Mouse (Mus musculus): Measurements from ENCODE around the gene Tmem86b.
"Not testable (repeated sequence)": the region's sequence is repeated elsewhere in the genome, so short reads cannot be mapped to it uniquely, and the experiment has no call there.

Gene Tmem86b

GRCm38 (mm10) chr7:4647992-4648391 is 16.8 kb upstream of the Tmem86b start:
- no peak for DNase-seq (ENCODE audit: low spot score)

GRCm38 (mm10) chr7:4647291-4647690 is 16.1 kb upstream of the Tmem86b start:
- DNase-seq (ENCODE audit: low spot score) = no peak

GRCm38 (mm10) chr7:4646806-4647205 is 15.6 kb upstream of the Tmem86b start:
- no peak for DNase-seq (ENCODE audit: low spot score)

- no peak for DNase-seq (ENCODE audit: low spot score)
Observed at GRCm38 (mm10) chr7:4643225-4643624, 12.0 kb upstream of the Tmem86b start.

GRCm38 (mm10) chr7:4641956-4642355 is 10.7 kb upstream of the Tmem86b start:
- DNase-seq (ENCODE audit: low spot score) = no peak

- no peak for DNase-seq (ENCODE audit: low spot score)
Observed at GRCm38 (mm10) chr7:4641155-4641554, 9.9 kb upstream of the Tmem86b start.

- DNase-seq (ENCODE audit: low spot score) = no peak
Observed at GRCm38 (mm10) chr7:4636179-4636578, 5.0 kb upstream of the Tmem86b start.

GRCm38 (mm10) chr7:4630198-4630597 is 1.0 kb downstream of the Tmem86b start:
- DNase-seq (ENCODE audit: low spot score) = peak; percentile 16

GRCm38 (mm10) chr7:4629586-4629985 is 1.6 kb downstream of the Tmem86b start:
- DNase-seq (ENCODE audit: low spot score) = no peak

GRCm38 (mm10) chr7:4625928-4626327 is 5.3 kb downstream of the Tmem86b start:
- no peak for DNase-seq (ENCODE audit: low spot score)

- no peak for DNase-seq (ENCODE audit: low spot score)
Observed at GRCm38 (mm10) chr7:4624343-4624742, 6.9 kb downstream of the Tmem86b start.

- DNase-seq (ENCODE audit: low spot score) = peak; percentile 61
Observed at GRCm38 (mm10) chr7:4623544-4624189, 7.6 kb downstream of the Tmem86b start.

GRCm38 (mm10) chr7:4619979-4620378 is 11.2 kb downstream of the Tmem86b start:
- peak; percentile 80 for DNase-seq (ENCODE audit: low spot score)

GRCm38 (mm10) chr7:4613740-4614403 is 17.4 kb downstream of the Tmem86b start:
- peak; percentile 19 for DNase-seq (ENCODE audit: low spot score)

- no peak for DNase-seq (ENCODE audit: low spot score)
Observed at GRCm38 (mm10) chr7:4612956-4613355, 18.3 kb downstream of the Tmem86b start.

GRCm38 (mm10) chr7:4612386-4612785 is 18.8 kb downstream of the Tmem86b start:
- DNase-seq (ENCODE audit: low spot score) = no peak

- DNase-seq (ENCODE audit: low spot score) = no peak
Observed at GRCm38 (mm10) chr7:4611921-4612341, 19.3 kb downstream of the Tmem86b start.

GRCm38 (mm10) chr7:4611511-4611910 is 19.7 kb downstream of the Tmem86b start:
- DNase-seq (ENCODE audit: low spot score) = no peak

GRCm38 (mm10) chr7:4608002-4608401 is 23.2 kb downstream of the Tmem86b start:
- DNase-seq (ENCODE audit: low spot score) = peak; percentile 3

GRCm38 (mm10) chr7:4603873-4604272 is 27.3 kb downstream of the Tmem86b start, which contains the start of gene Ptprh:
Ptprh (minus strand) TSS chr7:4604041.
- no peak for DNase-seq (ENCODE audit: low spot score)

GRCm38 (mm10) chr7:4602969-4603368 is 28.3 kb downstream of the Tmem86b start:
- no peak for DNase-seq (ENCODE audit: low spot score)

GRCm38 (mm10) chr7:4597046-4597445 is 34.2 kb downstream of the Tmem86b start:
- DNase-seq (ENCODE audit: low spot score) = not testable (repeated sequence)

GRCm38 (mm10) chr7:4581481-4581880 is 49.7 kb downstream of the Tmem86b start:
- DNase-seq (ENCODE audit: low spot score) = not testable (repeated sequence)
